Mouse (Mus musculus): ENCODE measurements around the gene Cep131.

Gene Cep131

GRCm38 (mm10) chr11:120092817-120093591 is 6.4 kb upstream of the Cep131 start:
- DNase-seq = no peak

DNA sequence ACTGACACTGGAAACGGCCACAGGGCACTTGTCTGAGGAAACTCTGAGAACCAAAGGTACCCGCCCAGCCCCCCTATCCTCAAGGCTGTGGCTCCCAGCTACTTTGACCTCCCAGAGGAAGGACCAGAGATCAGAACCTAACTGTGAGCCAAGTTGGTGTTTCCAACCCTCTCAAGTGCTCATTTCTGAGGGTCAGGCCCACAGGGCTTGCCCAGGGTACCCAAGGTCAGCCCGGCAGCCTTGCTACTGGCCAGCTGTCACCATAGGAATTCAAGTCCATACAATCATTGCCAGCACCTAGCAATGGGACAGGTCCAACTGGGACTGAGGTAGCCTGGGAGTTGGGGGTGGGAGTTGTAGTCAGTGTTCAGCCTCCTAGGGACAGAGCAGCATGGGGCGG is 4.0 kb upstream of the Cep131 start:
- DNase-seq = no peak

DNA sequence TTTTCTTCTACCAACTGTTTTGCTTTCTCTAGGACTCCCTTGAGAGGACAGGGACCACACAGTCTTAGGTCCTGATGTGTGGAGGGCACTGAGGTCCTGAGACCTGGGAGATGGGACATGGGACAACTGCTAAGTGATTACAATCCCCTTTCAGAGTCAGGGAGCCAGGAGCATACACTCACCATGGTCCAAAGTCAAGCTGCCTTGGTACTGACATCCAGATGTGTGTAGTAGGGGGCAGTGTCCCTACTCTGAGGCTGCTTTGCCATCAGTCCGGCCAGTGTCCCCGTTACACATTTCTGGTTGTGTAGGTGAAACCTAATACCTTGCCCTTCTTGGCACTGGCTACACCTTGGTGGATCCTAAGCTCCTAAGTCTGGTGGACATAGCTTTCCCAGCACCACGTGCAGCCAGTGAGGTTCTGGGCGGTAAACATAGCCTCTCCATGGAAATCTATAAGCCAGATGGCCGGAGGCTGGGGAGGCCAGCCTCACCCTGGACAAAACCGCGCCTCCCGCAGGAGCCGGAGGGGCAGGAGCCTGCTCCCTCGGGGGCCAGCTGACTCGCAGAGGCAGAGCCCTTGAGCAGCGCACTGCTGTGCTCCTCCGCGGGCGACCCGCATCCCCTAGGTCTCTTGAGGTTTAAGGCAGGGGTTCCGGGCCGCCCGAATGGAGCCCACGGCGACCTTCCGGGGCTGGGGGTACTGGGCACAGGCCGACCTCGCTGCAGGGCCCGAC is 568 bp downstream of the Cep131 start:
- peak; percentile 35 to 40 for DNase-seq

DNA sequence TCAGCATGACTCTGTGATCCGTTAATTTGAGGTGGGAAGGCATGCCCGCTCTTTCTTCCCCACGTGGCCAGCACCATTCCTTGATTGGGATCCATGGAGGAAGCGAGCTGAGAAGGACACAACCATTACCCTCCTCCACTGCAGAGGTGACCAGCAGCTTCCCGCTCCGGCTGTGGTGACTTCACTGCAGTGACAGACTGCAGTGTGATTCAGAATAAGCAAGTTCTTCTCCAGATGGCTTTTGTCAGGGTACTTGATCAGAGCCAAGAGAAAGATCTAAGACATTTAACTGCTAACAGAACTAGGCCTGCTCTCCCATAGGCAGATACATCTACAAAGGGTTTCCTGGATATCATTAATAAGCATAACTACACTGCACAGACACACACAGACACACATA is 6.3 kb downstream of the Cep131 start:
- no peak for DNase-seq

DNA sequence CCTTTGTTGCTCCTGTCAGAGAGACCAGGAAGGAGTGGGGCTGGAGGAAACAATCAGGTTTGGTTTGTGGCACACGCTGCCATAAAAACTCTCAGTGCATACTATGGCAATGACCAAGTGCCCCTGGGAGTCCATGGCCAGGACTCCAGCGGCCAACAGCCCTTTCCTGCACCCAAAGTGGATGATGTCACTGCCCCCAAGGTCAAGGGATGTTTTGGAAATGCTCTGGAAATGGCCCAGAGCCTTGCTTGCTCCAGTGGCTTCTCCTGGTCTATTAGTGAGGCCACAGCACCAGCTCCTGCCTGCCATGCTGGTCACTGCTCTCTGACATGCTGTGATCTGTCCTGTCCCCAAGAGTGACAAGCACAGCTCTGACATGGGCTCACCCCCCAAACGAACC is 10.4 kb downstream of the Cep131 start:
- no peak for DNase-seq

DNA sequence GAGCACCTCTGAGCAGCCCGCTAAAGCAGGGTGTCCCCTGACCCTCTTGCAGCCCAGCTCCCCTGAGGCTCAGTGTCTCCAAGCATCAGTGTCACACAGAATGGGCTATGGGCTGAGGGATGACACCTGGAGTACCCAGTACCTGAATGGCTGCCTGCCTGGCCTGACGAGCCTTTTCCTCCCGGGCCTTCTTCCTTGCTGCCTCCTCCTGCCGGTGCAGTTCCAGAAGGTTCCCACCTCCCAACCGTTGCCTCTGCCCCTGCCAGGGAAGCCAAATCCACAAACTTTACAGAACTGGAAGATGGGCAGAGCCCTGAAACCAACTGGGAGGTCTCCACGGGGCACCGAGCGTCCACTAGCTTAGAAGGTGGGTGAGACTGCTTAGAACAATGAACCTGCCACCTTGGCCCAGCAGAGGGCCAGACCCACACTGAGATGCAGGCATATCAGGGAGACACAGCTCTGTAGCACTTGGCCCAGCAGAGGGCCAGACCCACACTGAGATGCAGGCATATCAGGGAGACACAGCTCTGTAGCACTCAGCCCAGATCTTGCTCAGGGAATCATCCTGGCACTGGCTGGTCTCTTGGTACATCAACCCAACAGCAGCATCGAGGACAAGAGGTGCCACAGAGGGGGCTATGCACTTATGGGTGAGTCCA is 13.5 kb downstream of the Cep131 start:
- no peak for DNase-seq

GRCm38 (mm10) chr11:120071731-120072320 is 14.8 kb downstream of the Cep131 start:
- no peak for DNase-seq

GRCm38 (mm10) chr11:120071065-120071464 is 15.6 kb downstream of the Cep131 start:
- DNase-seq = no peak

GRCm38 (mm10) chr11:120070286-120070930 is 16.2 kb downstream of the Cep131 start:
- no peak for DNase-seq

- no peak for DNase-seq
These were observed 17.4 kb downstream of the Cep131 start for GRCm38 (mm10) chr11:120069261-120069660.

DNA sequence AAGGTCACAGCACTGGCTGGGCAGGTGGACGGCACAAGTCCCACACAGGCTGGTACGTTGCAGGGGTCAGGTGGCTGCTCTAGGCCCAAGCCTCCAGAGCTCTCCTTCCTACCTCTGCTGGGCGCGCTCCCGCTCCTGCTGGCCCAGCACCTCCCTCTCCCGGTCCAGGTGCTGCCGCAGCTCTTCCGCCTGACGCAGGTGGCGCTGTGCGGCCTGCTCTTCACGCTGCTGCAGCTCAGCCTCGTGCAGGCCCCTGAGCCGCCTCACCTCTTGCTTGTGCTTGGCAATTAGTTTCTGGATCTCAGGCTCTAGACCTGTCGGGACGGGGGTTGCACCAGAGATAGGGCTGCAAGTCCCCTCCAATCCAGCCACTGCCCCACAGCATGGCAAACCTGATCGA is 18.8 kb downstream of the Cep131 start:
- DNase-seq = no peak

DNA sequence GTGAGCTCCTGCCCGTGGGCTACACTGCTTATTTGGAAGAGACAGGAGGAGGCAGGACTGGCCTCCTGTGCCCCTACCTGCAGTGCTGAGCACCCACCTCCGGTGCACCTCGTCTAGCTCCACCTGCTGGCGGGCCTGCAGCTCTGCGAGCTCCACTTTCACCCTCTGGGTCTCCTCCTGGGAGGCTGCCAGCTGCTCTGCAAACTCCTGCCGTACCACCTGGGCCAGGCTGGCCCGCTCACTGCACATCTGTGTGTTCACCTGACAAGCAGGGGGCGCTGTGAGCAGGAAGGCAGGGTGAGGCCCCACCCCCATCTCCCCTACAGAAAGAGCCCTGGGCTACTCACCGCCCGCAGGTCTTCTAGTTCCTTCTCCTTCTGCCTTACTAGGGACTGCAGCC is 21.3 kb downstream of the Cep131 start:
- peak; percentile 61 to 65 for DNase-seq

GRCm38 (mm10) chr11:120064668-120065040 is 22.0 kb downstream of the Cep131 start:
- no peak for DNase-seq

DNA sequence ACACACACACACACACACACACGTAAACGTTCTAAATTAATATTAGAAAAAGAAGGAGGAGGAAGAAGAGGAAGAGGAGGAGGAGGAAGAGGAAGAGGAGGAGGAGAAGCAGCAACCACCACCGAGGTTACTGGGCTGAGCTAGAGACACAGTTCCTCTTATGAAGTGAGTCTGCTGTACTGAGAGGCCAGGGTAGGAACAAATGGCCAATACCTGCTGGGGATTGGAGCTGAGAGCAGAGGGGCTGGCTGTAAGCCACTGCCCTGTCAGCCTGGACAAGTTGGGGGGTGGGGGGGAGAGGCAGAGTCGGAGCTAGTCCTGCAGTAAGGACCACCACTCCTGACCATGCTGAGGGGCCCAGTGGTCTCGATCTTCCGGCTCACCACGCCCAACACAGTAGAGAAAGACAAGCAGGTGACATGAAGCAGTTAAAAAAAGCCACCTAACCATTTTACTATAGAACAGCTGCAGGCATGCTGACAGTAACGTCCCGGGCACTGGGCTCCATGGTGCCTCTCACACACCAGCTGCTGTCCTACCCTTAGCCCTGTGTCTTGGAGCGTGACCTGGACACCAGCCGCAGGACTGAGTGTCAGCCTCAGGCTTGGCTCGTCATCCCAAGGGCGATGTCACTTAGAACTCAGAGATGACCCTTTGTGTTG is 22.5 kb downstream of the Cep131 start:
- no peak for DNase-seq

- DNase-seq = no peak
These were observed 23.3 kb downstream of the Cep131 start for GRCm38 (mm10) chr11:120063326-120063725.

GRCm38 (mm10) chr11:120060634-120061033 is 26.0 kb downstream of the Cep131 start:
- DNase-seq = no peak

- no peak for DNase-seq
These were observed 30.5 kb downstream of the Cep131 start for GRCm38 (mm10) chr11:120055953-120056732.

GRCm38 (mm10) chr11:120053846-120054245 is 32.8 kb downstream of the Cep131 start:
- DNase-seq = no peak

GRCm38 (mm10) chr11:120052274-120052673 is 34.4 kb downstream of the Cep131 start:
- no peak for DNase-seq

DNA sequence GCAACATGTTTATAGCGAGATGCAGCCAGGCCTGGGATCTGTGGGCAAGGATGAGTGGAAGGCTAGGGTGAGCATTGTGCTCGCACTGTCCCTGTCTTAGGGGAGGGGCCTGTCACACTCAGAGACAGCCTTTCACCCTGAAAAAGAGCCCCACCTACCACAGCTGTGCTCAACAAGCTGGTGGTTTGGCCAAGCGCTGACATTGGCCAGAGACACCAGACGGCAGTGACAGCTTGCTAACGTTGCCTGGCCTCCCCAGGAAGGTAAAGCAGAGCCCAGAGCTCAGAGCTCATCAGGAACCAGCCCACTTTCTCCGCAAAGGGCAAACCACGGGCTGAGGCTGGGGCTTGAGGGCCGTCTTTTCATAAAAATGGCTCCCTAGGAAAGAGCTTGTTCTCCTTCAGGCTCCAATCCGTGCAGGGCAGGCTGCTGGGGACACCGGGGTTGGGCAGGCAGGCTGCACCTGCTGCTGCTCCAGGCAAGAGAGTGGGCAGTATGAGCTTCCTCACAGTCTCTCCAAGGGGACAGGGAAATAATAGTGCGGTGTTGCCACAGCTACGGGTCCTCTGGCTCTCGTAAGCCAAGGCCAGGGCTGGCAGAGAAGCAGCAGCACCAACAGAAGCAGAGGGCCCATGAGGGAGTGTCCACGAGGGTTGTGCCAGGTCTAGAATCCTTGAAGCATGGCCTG is 35.4 kb downstream of the Cep131 start:
- no peak for DNase-seq

GRCm38 (mm10) chr11:120049067-120049466 is 37.6 kb downstream of the Cep131 start:
- no peak for DNase-seq
